Mouse (Mus musculus) c-Kit-positive CD71-negative TER-119-negative erythroid progenitor cells, embryonic 14.5 days (primary cell): Measurements from ENCODE around the gene Hoxb8.

ENCODE experiments used
- DNase-seq: peaks from one replicate; pipeline ENCODE4 v3.0.0-alpha.2; 2013; ENCODE audit warnings: low read depth

The Hoxb8 gene

DNA sequence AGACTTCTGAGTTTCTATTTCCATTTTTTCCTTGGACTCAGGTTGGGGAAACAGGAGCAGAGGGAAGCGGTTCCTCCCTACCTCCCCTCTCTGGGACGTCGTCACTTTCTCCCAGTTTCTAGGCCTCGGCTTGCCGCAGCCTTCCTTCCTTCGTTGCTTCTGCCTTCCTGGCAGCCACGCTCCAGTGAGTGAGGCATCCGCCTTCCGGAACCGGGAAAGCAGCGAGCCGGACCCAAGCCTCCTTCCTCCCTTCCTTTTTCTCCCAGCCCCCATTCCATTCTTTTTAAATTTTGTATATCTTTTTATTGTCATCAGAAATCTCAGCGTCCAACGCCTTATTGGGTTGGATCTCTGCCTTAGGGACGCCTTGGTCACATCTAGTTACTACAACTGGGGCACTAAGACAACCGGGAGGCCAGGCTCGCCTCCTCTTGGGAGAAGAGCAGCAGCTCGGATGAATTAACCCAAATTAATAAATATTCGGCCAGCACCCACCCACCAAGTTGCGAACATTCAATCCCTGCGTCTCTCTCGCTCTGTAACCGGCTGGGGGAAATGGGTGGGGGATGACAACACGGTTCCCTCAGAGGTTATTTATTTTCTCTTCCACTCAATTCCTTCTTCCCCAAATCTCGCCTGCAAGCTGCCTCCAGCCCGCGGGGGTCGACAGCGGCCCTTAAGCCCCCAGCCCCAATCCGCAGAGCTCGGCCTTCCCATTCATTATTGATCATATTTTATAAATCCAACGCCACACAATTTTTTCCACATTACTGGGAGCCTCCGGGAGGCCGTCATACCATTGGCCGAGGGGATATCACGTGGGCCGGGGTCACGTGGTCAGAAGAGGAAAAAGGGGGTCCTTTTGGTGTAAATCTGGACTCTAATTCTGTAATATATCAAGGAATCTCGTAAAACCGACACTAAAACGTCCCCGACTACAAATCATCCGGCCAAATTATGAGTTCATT, 4.3 kb downstream of the Hoxb8 start, which contains the start of gene Hoxb7:
Hoxb7 (plus strand) TSS at position 853 of the 968 bp plus-strand sequence.
- no peak for DNase-seq

- no peak for DNase-seq
Observed at GRCm38 (mm10) chr11:96286739-96287385, 5.2 kb downstream of the Hoxb8 start.

DNA sequence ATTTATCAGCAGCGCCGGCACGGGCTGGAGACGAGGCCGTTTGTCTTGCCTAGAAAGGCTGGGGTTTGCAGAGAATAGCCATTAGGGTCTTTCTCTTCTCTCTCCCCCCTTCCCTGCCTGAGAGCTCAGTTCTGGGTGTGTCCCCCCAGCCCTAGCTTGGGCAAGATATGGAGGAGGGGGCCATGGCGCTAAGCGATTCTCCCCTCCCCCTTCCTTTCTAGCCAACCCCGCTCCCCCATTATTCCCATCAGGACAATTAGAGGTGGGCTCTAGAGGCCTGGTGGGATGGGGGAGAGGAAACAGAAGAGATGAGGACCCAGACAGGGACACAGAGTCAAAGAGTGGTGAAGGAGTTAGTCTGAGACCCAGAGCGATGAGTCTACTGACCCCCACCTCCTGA, 5.7 kb downstream of the Hoxb8 start:
- DNase-seq: no peak

DNA sequence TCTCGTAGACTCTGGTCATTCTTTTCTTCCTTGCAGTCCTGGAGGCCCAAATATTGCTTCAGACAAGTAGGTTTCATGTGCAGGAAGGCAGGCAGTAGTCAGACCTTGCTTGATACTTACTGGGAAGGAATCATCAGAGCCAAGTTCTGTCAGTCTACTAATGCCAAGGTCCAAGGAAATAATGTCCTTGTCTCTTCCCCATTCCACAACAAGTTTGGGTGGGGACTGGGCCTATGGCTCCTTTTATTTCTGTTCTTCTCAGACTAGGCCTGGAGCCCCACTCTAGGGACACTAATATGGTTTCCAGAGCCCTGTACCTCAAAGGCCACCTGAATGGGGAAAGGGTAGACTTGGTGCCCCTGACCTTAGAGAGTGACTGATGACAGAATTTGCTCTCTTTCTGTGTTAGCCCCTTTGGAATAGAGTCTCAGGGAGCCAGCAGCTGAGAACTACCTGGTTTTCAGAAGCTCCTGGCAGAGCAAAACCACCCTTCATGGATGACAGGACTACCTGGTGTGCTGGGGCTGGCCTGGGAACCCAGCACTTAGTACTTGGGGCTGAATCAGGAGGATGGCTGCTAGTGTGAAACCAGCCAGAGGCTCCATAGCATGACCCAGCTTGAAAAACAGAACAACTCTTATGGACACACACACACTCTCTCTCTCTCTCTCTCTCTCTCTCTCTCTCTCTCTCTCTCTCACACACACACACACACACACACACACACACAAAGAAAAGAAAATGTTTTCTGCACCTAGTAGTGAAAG, 6.9 kb downstream of the Hoxb8 start:
- no peak for DNase-seq

DNA sequence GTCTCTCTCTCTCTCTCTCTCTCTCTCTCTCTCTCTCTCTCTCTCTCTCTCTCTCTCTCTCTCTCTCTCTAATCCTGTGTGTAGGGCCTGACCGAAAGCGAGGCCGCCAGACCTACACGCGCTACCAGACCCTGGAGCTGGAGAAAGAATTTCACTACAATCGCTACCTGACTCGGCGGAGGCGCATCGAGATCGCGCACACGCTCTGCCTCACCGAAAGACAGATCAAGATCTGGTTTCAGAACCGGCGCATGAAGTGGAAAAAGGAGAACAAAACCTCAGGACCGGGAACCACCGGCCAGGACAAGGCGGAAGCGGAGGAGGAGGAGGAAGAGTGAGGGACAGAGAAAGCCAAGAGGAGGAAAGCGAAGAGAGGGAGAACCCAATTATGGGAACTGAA, 7.6 kb downstream of the Hoxb8 start:
- DNase-seq: no peak

DNA sequence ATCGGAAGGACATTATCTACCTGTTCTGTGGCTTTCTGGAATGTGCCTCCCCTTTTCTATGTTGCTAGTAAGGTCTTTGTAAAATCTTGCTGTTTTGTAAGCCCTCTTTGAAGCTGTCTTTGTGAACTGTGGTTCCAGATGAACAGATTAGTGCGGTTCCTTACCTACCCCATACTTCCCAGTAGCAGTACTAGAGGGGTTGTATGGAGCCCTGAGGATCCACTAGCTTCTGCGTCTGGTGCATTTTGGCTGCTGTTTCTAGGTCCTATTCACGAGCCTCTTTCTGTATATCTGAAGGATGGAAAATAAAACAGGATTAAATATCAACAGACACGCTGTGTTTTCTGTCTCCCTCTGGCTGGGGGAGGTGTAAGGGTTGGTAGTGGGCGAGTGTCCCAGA, 8.1 kb downstream of the Hoxb8 start:
- no peak for DNase-seq

GRCm38 (mm10) chr11:96290705-96291355, 9.1 kb downstream of the Hoxb8 start:
- DNase-seq: no peak

DNA sequence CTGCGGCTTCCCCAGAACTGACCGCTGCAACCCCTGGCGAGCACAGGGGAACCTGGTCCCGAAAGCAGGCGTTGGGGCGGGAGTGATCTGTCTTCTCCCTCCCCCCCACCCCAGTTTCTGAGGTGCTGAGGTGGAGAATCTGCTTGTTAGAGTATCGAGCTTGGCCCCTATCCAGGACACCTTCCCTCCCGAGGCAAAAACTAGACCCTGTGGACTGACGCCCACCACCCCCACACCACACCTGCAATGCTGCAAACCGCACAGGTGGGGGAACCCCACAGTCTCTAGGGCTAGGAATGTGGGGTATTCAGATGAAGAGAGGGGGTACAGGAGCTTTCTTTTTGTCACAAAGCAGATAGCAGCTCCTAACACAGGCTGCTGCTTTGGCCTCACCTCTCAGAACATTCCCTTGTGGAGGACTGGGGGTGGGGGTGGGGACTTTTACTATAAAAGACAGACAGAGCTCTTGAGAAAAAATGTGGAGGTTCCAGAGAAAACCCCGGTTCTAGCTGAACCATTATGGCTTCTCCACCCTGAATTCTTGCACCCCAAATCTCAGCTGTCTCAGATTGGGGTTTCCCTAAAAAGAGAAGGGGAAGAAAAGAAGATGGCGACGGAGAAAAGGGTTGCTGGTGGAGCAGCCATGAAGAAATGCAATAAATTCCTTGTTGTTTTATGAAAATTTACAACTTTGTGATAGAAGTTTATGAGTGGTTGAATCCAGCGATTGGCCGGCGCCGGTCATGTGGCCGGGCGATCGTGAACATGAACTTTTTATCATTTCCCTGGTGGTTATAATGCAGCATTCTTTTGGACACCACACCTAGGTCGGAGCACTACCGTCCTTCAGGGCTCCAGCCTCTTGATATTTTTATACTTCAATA, 10.2 kb downstream of the Hoxb8 start, which contains the start of gene Hoxb6:
Hoxb6 (plus strand) TSS at position 796 of the 884 bp plus-strand sequence.
- no peak for DNase-seq

DNA sequence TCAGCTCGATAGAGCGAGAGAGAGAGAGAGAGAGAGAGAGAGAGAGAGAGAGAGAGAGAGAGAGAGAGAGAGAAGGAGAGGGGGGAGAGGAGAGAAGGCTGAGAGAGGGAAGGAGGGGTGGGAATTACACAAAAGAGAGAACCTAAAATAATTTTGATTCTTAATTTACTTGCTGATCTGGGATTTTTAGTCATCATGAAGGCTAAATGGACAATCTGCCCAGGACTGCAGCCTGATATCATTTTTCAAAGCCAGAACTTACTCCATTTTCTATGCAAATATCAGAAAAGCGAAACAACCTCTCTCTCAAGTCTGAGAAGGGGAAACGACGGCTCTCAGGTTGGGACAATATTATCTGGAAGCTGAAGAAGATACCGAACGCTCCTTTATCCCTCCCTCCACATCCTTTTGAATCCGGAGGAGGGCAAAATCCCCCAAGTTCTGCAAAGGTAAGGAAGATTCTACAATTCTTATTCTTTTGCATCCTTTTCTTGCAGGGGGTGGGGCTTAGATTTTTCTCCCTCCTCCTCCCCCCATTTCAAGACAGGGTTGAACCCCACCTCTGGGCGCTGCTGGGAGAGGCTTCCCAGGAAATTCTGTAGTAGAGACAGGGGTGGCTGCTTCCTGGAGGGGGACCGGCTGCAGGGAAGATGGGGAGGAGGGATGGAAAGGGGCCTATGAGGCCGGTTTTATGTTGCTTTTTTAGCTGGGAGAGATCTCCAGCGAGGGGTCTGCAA, 11.0 kb downstream of the Hoxb8 start:
- DNase-seq: no peak

DNA sequence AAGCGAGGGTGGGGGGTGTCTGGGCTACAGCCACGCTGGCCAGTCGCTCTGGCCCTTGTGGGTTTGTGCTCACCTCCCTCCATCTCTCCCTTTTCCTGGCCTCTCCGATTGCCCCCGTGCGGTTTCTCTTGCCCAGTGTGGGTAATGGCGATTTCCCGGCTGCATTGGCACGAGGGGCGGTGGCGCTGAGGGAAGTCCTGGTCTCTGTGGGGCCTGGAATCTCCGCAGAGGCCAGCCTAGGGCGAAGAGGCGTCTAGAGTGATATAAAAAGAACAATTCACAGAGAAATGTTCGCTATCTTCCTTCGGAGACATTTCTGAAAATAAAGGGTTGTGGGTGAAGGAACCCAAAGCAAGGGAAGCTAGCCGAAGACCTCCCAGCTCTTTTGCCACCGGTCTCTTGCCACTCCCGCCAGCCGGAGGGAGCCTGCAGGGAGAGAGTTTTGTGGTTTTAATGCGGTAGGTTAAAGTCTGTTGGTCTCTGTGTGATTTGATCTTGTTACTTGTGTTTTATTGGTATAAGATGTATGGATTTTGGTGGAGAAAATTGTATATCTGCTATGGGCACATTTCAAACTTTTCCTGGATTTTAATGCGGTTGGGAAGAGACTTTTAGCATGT, 11.7 kb downstream of the Hoxb8 start:
- no peak for DNase-seq

- DNase-seq: peak; percentile 76
Observed at GRCm38 (mm10) chr11:96294245-96295091, 12.8 kb downstream of the Hoxb8 start.

DNA sequence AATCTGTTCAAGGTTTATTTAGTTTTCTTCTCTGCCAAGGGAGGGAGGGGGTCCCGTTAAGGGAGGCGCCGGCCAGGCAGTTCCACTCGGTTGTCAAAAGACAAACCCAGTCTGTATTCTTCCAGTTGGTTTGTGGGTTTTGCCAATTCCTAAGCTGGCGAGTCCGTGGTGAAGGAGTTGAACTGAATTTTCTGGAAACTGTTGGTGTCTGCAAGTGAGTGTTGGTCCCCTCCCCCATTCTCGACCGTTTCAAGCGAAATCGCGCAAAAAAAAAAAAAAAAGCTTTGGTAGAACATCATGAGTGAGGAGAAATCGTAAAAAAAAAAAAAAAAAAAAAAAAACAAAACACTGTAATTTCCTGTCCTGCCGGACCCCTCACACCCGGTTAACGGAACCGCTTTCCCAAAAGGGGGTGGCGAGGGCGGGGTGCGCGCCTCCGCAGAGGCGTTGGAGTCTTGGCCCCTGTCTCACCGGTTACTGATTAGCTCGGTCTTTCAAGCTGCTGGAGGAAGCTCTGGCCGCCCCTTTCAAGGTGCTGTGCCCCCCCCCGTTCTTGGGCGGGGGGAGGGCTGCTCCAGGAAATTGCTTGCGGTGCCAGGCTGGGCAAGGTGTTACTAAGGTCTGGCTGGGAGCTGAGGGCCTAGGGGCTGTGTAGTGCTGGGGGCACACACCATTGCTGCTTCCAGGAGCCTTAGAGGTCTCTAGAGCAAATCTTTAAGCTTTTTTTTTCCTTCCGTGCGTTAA, 13.6 kb downstream of the Hoxb8 start:
- no peak for DNase-seq

- no peak for DNase-seq
Observed at GRCm38 (mm10) chr11:96296997-96297396, 15.3 kb downstream of the Hoxb8 start.

DNA sequence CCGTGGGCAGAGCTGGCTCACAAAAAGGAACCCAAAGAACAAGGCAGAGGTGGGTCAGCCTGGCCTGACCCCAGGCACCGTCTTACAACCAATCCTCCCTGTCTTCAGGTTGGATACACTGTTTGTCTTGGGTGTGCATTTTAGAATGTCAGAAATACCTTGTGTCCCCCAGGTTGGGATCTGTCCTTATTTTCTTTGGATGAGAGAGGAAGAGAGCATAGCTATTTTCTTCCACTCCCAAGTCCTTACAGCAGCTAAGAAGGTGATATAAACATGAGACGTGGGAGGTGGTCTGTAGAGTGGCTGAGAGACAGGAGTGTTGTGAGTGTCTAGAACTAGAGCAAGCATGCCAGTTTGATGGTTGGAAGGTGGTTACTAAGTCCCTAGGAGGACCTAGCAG, 15.7 kb downstream of the Hoxb8 start:
- no peak for DNase-seq

GRCm38 (mm10) chr11:96297968-96298635, 16.4 kb downstream of the Hoxb8 start:
- DNase-seq: no peak

GRCm38 (mm10) chr11:96298895-96299667, 17.4 kb downstream of the Hoxb8 start:
- no peak for DNase-seq

- DNase-seq: no peak
Observed at GRCm38 (mm10) chr11:96299781-96300180, 18.1 kb downstream of the Hoxb8 start.
